Mouse (Mus musculus) testis, adult 2 months (tissue): ENCODE measurements around the gene Gmip.

Experiments used
- CTCF ChIP-seq: fragments of 200-500 bp; IDR thresholded peaks from 2 replicates; pipeline ENCODE4 v1.5.1; 2012; ENCODE audit warnings: low read depth, mild to moderate bottlenecking, inconsistent platforms, low read length, moderate library complexity; ENCODE audit not compliant: control insufficient read depth, insufficient read depth, insufficient replicate concordance
- POLR2A ChIP-seq: fragments of 200-500 bp; IDR thresholded peaks from 2 replicates; pipeline ENCODE4 v1.6.1; 2012; ENCODE audit warnings: low read depth, mild to moderate bottlenecking, inconsistent platforms, low read length, moderate library complexity; ENCODE audit not compliant: control insufficient read depth

GRCm38 (mm10) chr8:69761814-69762445 lies 46.5 kb upstream of the Gmip start:
- TF ChIP-seq CTCF (no peak), POLR2A (no peak)
